Mouse (Mus musculus) T-helper 2 cell (primary cell): Measurements from ENCODE around the gene Fam49a.

ENCODE experiments used
- in situ Hi-C: fragments of 300-600 bp; cut with MboI, MseI; formaldehyde crosslinking; loops from one replicate; pipeline ENCODE4 v1.15.1; 2025; ENCODE audit warnings: high pct_unique_total_duplicates

Fam49a gene

DNA sequence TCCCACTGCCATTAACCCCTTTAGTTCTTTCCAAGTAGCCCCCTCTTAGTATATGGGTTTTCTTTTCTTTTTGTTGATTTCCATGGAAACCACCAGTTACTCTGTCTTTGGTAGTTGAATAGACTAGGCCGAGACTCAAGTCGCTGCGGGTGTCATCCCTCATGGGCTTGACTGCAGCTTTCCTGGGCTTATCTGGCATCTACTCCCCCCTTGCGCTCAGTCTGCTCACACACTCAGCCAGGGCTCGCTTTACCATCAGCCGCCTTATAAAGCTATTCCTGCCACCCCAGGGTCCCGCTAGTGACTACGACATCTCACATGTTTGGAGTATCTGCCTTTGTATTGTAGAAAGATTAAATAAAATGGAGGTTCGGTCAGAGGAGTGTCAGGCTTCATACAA is 94.1 kb downstream of the Fam49a start:
- in situ Hi-C loops, result no loop called here

GRCm38 (mm10) chr12:12356463-12356862 is 94.5 kb downstream of the Fam49a start:
- in situ Hi-C loops, result no loop called here

GRCm38 (mm10) chr12:12356946-12357345 is 95.0 kb downstream of the Fam49a start:
- in situ Hi-C loops, result no loop called here

- in situ Hi-C loops, result no loop called here
Measured at GRCm38 (mm10) chr12:12359923-12360322, 98.0 kb downstream of the Fam49a start.

DNA sequence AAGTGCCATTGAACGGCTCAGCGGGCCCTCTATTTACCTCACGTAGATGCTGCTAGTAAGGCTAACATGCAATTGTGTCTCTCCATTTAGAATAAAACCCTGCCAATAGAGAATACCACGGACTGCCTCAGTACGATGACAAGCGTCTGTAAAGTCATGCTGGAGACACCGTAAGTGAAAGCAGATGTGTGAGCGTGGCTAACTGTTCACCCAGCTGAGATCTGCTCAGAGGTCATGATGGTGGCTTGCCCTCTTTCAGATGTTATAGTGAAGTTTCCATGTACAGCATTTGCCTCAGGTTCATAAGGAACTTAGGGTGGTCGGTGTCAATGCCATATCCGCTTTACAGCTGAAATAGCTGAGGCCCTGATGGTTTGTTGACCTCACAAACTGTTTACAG is 100.4 kb downstream of the Fam49a start:
- in situ Hi-C loops, result no loop called here

- in situ Hi-C loops, result no loop called here
Measured at GRCm38 (mm10) chr12:12364201-12364600, 102.3 kb downstream of the Fam49a start.

GRCm38 (mm10) chr12:12367423-12367822 is 105.5 kb downstream of the Fam49a start:
- in situ Hi-C loops, result no loop called here

DNA sequence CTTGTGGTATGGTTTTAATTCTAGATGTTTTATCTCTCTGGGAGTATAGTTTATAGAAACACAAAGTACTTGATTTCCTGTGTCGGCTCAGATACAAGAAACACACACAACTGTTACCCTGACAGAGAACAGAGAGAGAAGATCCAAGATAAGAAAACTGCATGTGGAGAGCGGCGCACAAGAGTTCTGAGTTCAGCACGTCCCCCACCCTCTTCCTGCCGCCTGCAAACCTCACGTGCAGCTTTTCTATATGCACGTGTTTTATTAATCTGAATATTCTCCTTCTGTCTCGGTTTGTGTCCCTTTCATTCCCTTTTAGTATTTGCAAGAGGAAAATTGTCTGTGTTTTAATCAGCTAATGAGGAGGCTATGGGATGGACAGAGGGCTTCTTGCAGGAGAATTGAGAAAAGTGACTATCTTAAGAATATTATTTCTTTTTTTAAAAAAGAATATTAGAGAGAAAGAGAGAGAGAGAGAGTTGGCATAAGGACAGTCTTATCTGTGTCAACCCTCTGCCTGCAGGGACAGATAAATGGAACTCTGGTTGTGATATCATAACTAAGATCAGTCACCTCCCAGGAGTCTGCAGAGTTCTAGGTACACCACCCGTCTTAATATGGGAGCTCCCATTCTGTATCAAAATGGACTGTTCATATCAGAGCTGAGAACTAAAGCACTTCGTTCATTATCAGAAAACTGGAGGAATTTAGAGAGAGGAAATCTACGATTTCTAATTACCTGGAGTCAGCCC is 111.3 kb downstream of the Fam49a start:
- in situ Hi-C loops, result no loop called here

DNA sequence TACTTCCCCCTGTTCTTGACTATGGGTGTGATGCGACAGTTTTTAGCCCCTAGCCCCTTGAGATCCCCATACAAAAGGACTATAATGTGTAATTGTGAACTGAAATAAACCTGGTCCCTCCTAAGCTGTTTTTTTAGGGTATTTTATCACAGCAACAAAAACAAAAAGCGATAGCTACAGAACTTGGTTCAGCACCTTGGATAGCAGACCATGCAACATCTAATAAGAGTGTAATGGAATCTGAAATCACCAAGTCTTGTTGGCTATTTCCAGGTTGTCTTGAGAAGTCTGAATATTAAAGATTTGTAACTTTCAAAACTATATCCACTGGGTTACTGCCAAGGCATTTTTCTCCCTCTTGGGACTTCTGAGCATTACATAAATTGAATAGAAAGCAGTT is 117.1 kb downstream of the Fam49a start:
- in situ Hi-C loops, result no loop called here

GRCm38 (mm10) chr12:12389271-12389670 is 127.3 kb downstream of the Fam49a start:
- in situ Hi-C loops, result no loop called here

- in situ Hi-C loops, result loop anchor here (5.0 to 10.0 kb wide), 2 partner anchors 74 to 221 kb away; no protein-coding TSS in a partner anchor
Measured at GRCm38 (mm10) chr12:12396224-12396623, 134.3 kb downstream of the Fam49a start.

- in situ Hi-C loops, result no loop called here
Measured at GRCm38 (mm10) chr12:12401051-12401465, 139.1 kb downstream of the Fam49a start.

GRCm38 (mm10) chr12:12401504-12401903 is 139.6 kb downstream of the Fam49a start:
- in situ Hi-C loops, result no loop called here

GRCm38 (mm10) chr12:12405491-12406110 is 143.7 kb downstream of the Fam49a start:
- in situ Hi-C loops, result no loop called here

GRCm38 (mm10) chr12:12409044-12409443 is 147.1 kb downstream of the Fam49a start:
- in situ Hi-C loops, result no loop called here

DNA sequence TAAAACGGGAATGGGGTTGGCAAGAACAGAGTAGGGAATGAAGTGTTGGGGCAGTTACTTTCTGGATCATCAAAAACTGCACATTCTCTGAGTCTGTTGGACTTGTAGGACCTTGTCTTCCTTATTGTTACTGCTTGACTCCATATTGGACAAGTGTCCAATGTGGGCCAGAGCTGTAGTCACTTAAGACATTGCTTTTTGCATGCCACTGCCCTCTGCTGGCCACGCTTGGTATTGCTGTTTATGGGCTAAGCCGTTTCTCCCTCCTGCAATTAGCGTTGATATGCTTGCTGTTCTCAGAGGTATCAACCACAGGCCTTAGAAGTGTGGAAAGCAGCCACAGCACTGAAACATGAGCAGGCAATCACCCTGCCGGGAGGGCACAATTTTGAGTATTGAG is 150.7 kb downstream of the Fam49a start:
- in situ Hi-C loops, result no loop called here

DNA sequence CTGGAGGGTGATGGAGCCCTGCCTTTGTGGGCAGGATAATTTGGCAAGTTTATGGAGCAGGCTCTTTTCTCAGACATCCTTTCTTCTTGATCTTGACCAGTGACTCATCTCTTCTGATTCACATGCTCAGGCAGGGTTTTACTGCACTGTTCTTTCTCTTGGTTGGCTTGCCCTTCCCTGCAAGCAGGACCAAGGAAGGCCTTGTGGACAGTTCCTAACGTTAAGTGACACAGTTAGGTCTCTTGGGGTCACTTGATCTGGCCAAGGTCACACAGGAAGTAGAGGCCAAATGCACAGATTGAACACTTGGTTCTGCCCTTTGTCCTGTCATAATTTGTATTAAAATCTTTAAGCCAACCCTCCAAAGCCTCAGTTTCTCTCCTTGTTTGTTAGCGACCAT is 158.5 kb downstream of the Fam49a start:
- in situ Hi-C loops, result loop anchor here (5.0 kb wide), 2 partner anchors 527 to 792 kb away; no protein-coding TSS in a partner anchor

DNA sequence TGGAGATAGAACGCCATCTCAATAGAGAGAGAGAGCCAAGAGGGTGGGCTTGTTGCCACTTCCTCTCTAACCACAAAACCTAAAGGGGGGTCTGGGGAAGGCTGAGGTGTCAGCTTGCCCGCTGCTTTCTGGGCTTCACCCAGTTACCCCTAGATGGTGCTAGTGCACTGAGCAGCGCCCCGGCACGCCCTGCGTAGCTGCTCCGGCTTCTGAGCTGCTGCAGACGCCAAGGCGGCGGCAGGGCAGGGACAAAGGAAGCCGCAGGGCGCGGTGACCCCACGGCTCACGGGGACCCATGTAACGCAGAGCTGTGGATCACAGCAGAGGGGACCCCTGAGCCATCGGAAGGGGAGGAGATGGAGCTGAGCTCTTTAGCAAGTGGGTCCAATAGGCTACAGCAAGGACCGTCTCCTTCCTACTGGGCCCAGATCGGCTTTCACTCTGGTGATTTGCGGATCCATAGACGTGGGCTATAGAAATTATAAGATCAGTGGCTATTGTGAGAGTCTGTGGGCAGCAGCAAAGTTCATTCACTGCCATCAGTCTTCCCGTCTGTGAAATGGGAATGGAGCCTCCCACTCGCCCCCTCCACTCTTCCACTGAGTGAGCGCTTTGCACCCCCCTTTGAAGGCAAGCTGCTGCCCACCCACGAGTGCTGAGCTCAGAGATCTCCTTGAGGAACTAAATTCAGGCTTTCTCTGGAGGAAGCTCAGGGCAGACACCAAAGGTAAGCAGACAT is 159.1 kb downstream of the Fam49a start:
- in situ Hi-C loops, result loop anchor here (5.0 kb wide), 2 partner anchors 526 to 791 kb away; no protein-coding TSS in a partner anchor

DNA sequence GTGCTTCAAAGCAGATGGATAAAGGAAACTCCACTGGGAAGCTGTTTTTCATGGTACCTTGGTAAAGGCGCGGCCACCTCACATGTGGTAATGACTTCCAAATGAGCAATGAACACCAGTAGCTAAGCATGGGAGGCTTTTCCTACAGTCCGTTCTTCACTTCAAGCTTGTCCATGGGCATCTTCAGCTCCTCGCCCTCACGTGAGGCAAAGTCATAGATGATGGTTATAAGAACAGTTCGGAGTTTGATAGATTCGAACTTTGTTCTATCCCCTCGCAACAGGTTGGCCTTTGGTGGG is 159.6 kb downstream of the Fam49a start:
- in situ Hi-C loops, result loop anchor here (5.0 kb wide), 2 partner anchors 526 to 791 kb away; no protein-coding TSS in a partner anchor

- in situ Hi-C loops, result no loop called here
Measured at GRCm38 (mm10) chr12:12425188-12425587, 163.2 kb downstream of the Fam49a start.

- in situ Hi-C loops, result no loop called here
Measured at GRCm38 (mm10) chr12:12427285-12427684, 165.3 kb downstream of the Fam49a start.

DNA sequence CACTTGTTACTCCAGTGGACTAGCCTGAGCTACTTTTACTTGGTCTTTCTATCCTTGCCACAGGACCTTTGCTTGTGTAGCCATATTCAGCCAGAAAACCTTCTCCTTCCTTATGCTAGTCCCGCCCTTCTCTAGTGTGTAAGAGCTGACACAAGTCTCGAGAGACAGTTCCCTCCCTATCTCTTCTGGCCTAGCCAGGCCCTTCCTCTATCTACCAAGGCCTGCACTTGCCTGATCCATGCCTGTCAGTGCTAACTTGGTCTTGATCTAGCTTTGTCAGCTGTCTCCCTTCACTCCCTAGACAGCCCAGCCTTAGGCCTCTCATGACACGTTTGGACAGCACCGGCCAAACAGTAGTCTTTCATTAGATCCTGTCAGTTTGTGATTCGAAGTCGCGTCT is 166.9 kb downstream of the Fam49a start:
- in situ Hi-C loops, result no loop called here
